Mouse (Mus musculus): ENCODE measurements at regions not wholly inside any gene's neighbourhood (a gene's known extent, or its start where the extent isn't known, plus 50 kb on each side); places are given as distances from the start of the nearest gene placed in this dataset.
A peak's percentile ranks its signal among the peaks of the same experiment; 100 is the strongest.

- ATAC-seq (replicated peaks; ENCODE audit: poor library complexity, severe bottlenecking) = no peak
These were observed 114.9 kb upstream of the N6amt1 start for GRCm38 (mm10) chr16:87239105-87239504.

- no peak for ATAC-seq (replicated peaks; ENCODE audit: poor library complexity, severe bottlenecking)
These were observed 119.8 kb upstream of the N6amt1 start for GRCm38 (mm10) chr16:87234199-87234598.

GRCm38 (mm10) chr16:87225595-87225994 lies 128.4 kb upstream of the N6amt1 start:
- ATAC-seq (replicated peaks; ENCODE audit: poor library complexity, severe bottlenecking) = no peak

GRCm38 (mm10) chr16:87225085-87225484 lies 128.9 kb upstream of the N6amt1 start:
- ATAC-seq (replicated peaks; ENCODE audit: poor library complexity, severe bottlenecking) = no peak

- ATAC-seq (replicated peaks; ENCODE audit: poor library complexity, severe bottlenecking) = no peak
These were observed 130.0 kb upstream of the N6amt1 start for GRCm38 (mm10) chr16:87224024-87224423.

GRCm38 (mm10) chr16:87220611-87221010 lies 133.4 kb upstream of the N6amt1 start:
- ATAC-seq (replicated peaks; ENCODE audit: poor library complexity, severe bottlenecking) = no peak

GRCm38 (mm10) chr16:87220201-87220600 lies 133.8 kb upstream of the N6amt1 start:
- no peak for ATAC-seq (replicated peaks; ENCODE audit: poor library complexity, severe bottlenecking)

- no peak for ATAC-seq (replicated peaks; ENCODE audit: poor library complexity, severe bottlenecking)
These were observed 146.1 kb upstream of the N6amt1 start for GRCm38 (mm10) chr16:87207875-87208274.

- no peak for ATAC-seq (replicated peaks; ENCODE audit: poor library complexity, severe bottlenecking)
These were observed 163.5 kb upstream of the N6amt1 start for GRCm38 (mm10) chr16:87190471-87190870.

- no peak for ATAC-seq (replicated peaks; ENCODE audit: poor library complexity, severe bottlenecking)
These were observed 165.2 kb upstream of the N6amt1 start for GRCm38 (mm10) chr16:87188737-87189136.

- ATAC-seq (replicated peaks; ENCODE audit: poor library complexity, severe bottlenecking) = no peak
These were observed 181.6 kb upstream of the N6amt1 start for GRCm38 (mm10) chr16:87172395-87172794.

GRCm38 (mm10) chr16:87139301-87139700 lies 214.7 kb upstream of the N6amt1 start:
- no peak for ATAC-seq (replicated peaks; ENCODE audit: poor library complexity, severe bottlenecking)

- no peak for ATAC-seq (replicated peaks; ENCODE audit: poor library complexity, severe bottlenecking)
These were observed 217.5 kb upstream of the N6amt1 start for GRCm38 (mm10) chr16:87136503-87136902.

GRCm38 (mm10) chr16:87134452-87134851 lies 219.5 kb upstream of the N6amt1 start:
- ATAC-seq (replicated peaks; ENCODE audit: poor library complexity, severe bottlenecking) = no peak

GRCm38 (mm10) chr16:87133874-87134273 lies 220.1 kb upstream of the N6amt1 start:
- ATAC-seq (replicated peaks; ENCODE audit: poor library complexity, severe bottlenecking) = no peak

- no peak for ATAC-seq (replicated peaks; ENCODE audit: poor library complexity, severe bottlenecking)
These were observed 221.9 kb upstream of the N6amt1 start for GRCm38 (mm10) chr16:87132082-87132481.

GRCm38 (mm10) chr16:87130733-87131640 lies 223.0 kb upstream of the N6amt1 start:
- peak; percentile 83 for ATAC-seq (replicated peaks; ENCODE audit: poor library complexity, severe bottlenecking)

GRCm38 (mm10) chr16:87129021-87129420 lies 225.0 kb upstream of the N6amt1 start:
- no peak for ATAC-seq (replicated peaks; ENCODE audit: poor library complexity, severe bottlenecking)

GRCm38 (mm10) chr16:87128230-87128629 lies 225.8 kb upstream of the N6amt1 start:
- ATAC-seq (replicated peaks; ENCODE audit: poor library complexity, severe bottlenecking) = peak; percentile 83

- ATAC-seq (replicated peaks; ENCODE audit: poor library complexity, severe bottlenecking) = no peak
These were observed 229.5 kb upstream of the N6amt1 start for GRCm38 (mm10) chr16:87124519-87124918.

GRCm38 (mm10) chr16:87103599-87103998 lies 250.4 kb upstream of the N6amt1 start:
- ATAC-seq (replicated peaks; ENCODE audit: poor library complexity, severe bottlenecking) = no peak

- ATAC-seq (replicated peaks; ENCODE audit: poor library complexity, severe bottlenecking) = no peak
These were observed 251.9 kb upstream of the N6amt1 start for GRCm38 (mm10) chr16:87102057-87102456.

Data from granulocyte monocyte progenitor cell, adult 5-6 weeks (primary cell).